Mouse (Mus musculus) heart, embryonic 12.5 days (tissue): ENCODE data around the gene Zfp987. TPM values are rescaled to one million over a fixed set of nuclear protein-coding genes. Genes with fewer than 3 reads are reported as not detected.
"Not testable (repeated sequence)": the region's sequence is repeated elsewhere in the genome, so short reads cannot be mapped to it uniquely, and the experiment has no call there.

Source experiments
- ATAC-seq: fragments of 200-750 bp; cut with Nextera tagmentation; 2 replicates; pipeline ENCODE4 v1.8.0; 2017; ENCODE audit warnings: moderate TSS enrichment, moderate library complexity; ENCODE audit not compliant: insufficient number of reproducible peaks, low FRiP score
- H3K27ac ChIP-seq: fragments of 300-500 bp; sonication (generic); 2 replicates; pipeline ENCODE4 v1.5.1; 2016; ENCODE audit warnings: mild to moderate bottlenecking, moderate library complexity; ENCODE audit not compliant: poor library complexity, severe bottlenecking
- H3K27me3 ChIP-seq: fragments of 300-500 bp; sonication (generic); replicated peaks from 2 replicates; pipeline ENCODE4 v1.6.1; 2016; ENCODE audit warnings: mild to moderate bottlenecking, moderate library complexity
- H3K36me3 ChIP-seq: fragments of 300-500 bp; sonication (generic); 2 replicates; pipeline ENCODE4 v1.6.1; 2016; ENCODE audit warnings: mild to moderate bottlenecking, moderate library complexity
- H3K4me1 ChIP-seq: fragments of 300-500 bp; sonication (generic); replicated peaks from 2 replicates; pipeline ENCODE4 v1.6.1; 2016; ENCODE audit warnings: mild to moderate bottlenecking
- H3K4me2 ChIP-seq: fragments of 300-500 bp; sonication (generic); 2 replicates; pipeline ENCODE4 v1.6.1; 2016; ENCODE audit warnings: mild to moderate bottlenecking, moderate library complexity
- H3K4me3 ChIP-seq: fragments of 300-500 bp; sonication (generic); 2 replicates; pipeline ENCODE4 v1.5.1; 2016; ENCODE audit warnings: mild to moderate bottlenecking
- H3K9ac ChIP-seq: fragments of 300-500 bp; sonication (generic); 2 replicates; pipeline ENCODE4 v1.6.1; 2016; ENCODE audit warnings: mild to moderate bottlenecking, moderate library complexity
- H3K9me3 ChIP-seq: fragments of 300-500 bp; sonication (generic); replicated peaks from 2 replicates; pipeline ENCODE4 v1.6.1; 2016; ENCODE audit warnings: mild to moderate bottlenecking, moderate library complexity
- WGBS: fragments of 180-500 bp; shearing (Covaris S2); methylation state at CpG from one replicate; pipeline ENCODE4 v1.1.7; 2016; 5-methylcytosine and 5-hydroxymethylcytosine counted together
- polyA plus RNA-seq: library from polyadenylated mRNA; unstranded; fragments of >200 nt; fragmentation: Nextera tagmentation; extraction: Ambion mirVana; gene quantifications from 2 replicates; pipeline ENCODE4 v1.2.1, GENCODE M21; 2016

Gene Zfp987
- polyA plus RNA-seq, result not detected in 2 replicates

- not testable (repeated sequence) for ATAC-seq, H3K9ac ChIP-seq, H3K27ac ChIP-seq, H3K36me3 ChIP-seq, H3K9me3 ChIP-seq, H3K4me2 ChIP-seq, H3K4me3 ChIP-seq, H3K4me1 ChIP-seq, H3K27me3 ChIP-seq
- WGBS, result 74% methylated on average over 3 of the region's 3 CpGs
Observed at GRCm38 (mm10) chr4:146096998-146097397, at the start of gene Zfp987. Gene Zfp987 (plus strand): TSS chr4:146097298.

GRCm38 (mm10) chr4:146052536-146052935, 44.6 kb upstream of the Zfp987 start:
- WGBS, result 73% methylated on average over 1 of the region's 1 CpGs
- peaks cover 16% of the 10 kb centered on the region for H3K9me3 ChIP-seq
- not testable (repeated sequence) for ATAC-seq

GRCm38 (mm10) chr4:146053445-146053844, 43.7 kb upstream of the Zfp987 start:
- H3K4me1 ChIP-seq, H3K27me3 ChIP-seq, ATAC-seq, H3K36me3 ChIP-seq, H3K4me3 ChIP-seq, H3K9ac ChIP-seq, H3K4me2 ChIP-seq, H3K27ac ChIP-seq: not testable (repeated sequence)
- WGBS, result 77% methylated on average over 2 of the region's 2 CpGs
- H3K9me3 ChIP-seq, result peaks cover 16% of the 10 kb centered on the region

More at GRCm38 (mm10) chr4:146052536-146052935, 44.6 kb upstream of the Zfp987 start:
- not testable (repeated sequence) for H3K36me3 ChIP-seq, H3K4me1 ChIP-seq, H3K4me2 ChIP-seq, H3K9ac ChIP-seq, H3K27ac ChIP-seq, H3K4me3 ChIP-seq, H3K27me3 ChIP-seq

DNA sequence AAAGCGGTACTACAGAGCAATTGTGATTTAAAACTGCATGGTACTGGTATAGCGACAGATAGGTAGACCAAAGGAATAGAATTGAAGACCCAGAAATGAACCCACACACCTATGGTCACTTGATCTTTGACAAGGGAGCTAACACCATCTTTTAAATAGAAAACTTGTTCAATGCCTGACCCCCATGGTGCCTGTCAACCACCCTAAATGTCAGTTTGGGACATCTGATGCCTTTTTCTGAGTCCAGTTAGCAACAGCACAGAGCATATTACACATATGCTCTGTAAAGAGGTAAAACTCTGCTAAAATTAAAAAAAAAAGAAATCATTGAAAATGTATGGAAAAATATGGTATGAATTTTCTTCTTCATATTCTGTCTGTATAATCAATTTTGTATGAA, 41.8 kb upstream of the Zfp987 start:
- peaks cover 31% of the 10 kb centered on the region for H3K9me3 ChIP-seq
- H3K27me3 ChIP-seq, result no peaks in the 10 kb centered on the region
- ATAC-seq, result no peak
- H3K4me2 ChIP-seq, result no peak overlapping the region
- no peak overlapping the region for H3K4me3 ChIP-seq
- 51% methylated on average over 2 of the region's 2 CpGs for WGBS
- H3K9ac ChIP-seq, result no peak overlapping the region
- H3K4me1 ChIP-seq, result no peaks in the 10 kb centered on the region
- H3K36me3 ChIP-seq, result no peaks in the 10 kb centered on the region
- no peak overlapping the region for H3K27ac ChIP-seq

DNA sequence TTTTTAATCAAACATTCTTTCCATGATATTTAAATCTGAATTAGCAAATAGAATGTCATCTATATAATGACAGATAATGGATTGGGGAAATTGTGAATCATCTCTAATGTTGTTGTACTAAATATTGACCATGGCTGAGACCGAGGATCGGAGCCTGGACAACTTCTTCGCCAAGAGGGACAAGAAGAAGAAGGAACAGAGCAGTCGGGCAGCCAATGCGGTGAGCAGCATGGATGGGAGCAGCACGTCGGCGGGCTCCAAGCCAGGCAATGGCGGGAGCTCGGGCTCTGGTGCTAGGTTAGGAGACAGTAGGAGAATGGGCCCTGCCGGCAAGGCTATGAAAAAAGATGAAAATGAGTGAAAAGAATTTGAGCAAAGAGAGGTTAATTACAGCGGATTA, 38.5 kb upstream of the Zfp987 start:
- not testable (repeated sequence) for H3K9ac ChIP-seq, H3K4me3 ChIP-seq, H3K27me3 ChIP-seq, ATAC-seq, H3K4me2 ChIP-seq, H3K27ac ChIP-seq, H3K36me3 ChIP-seq, H3K4me1 ChIP-seq
- peaks cover 50% of the 10 kb centered on the region for H3K9me3 ChIP-seq
- 80% methylated on average over 12 of the region's 12 CpGs for WGBS

- not testable (repeated sequence) for H3K4me1 ChIP-seq, H3K27ac ChIP-seq, H3K4me2 ChIP-seq, H3K36me3 ChIP-seq, H3K27me3 ChIP-seq, H3K9ac ChIP-seq, H3K4me3 ChIP-seq, ATAC-seq
- H3K9me3 ChIP-seq, result peaks cover 52% of the 10 kb centered on the region
- WGBS, result 83% methylated on average over 4 of the region's 4 CpGs
Observed at GRCm38 (mm10) chr4:146059078-146059477, 38.0 kb upstream of the Zfp987 start.

- not testable (repeated sequence) for H3K9ac ChIP-seq, H3K36me3 ChIP-seq, H3K4me3 ChIP-seq, ATAC-seq, H3K27ac ChIP-seq, H3K27me3 ChIP-seq, H3K4me2 ChIP-seq, H3K4me1 ChIP-seq
- 86% methylated on average over 25 of the region's 26 CpGs for WGBS
- peaks cover 55% of the 10 kb centered on the region for H3K9me3 ChIP-seq
Observed at GRCm38 (mm10) chr4:146059974-146060693, 37.0 kb upstream of the Zfp987 start.

- H3K27me3 ChIP-seq, H3K4me2 ChIP-seq, H3K27ac ChIP-seq, H3K9ac ChIP-seq, H3K36me3 ChIP-seq, H3K4me3 ChIP-seq, H3K4me1 ChIP-seq, ATAC-seq: not testable (repeated sequence)
- WGBS, result 85% methylated on average over 11 of the region's 11 CpGs
- H3K9me3 ChIP-seq, result peaks cover 52% of the 10 kb centered on the region
Observed at GRCm38 (mm10) chr4:146061082-146061481, 36.0 kb upstream of the Zfp987 start.

- H3K4me3 ChIP-seq, H3K4me2 ChIP-seq, H3K9ac ChIP-seq, H3K27ac ChIP-seq, H3K27me3 ChIP-seq, H3K4me1 ChIP-seq, ATAC-seq, H3K36me3 ChIP-seq: not testable (repeated sequence)
- WGBS, result 88% methylated on average over 12 of the region's 12 CpGs
- peaks cover 55% of the 10 kb centered on the region for H3K9me3 ChIP-seq
Observed at GRCm38 (mm10) chr4:146062021-146062420, 35.1 kb upstream of the Zfp987 start.

DNA sequence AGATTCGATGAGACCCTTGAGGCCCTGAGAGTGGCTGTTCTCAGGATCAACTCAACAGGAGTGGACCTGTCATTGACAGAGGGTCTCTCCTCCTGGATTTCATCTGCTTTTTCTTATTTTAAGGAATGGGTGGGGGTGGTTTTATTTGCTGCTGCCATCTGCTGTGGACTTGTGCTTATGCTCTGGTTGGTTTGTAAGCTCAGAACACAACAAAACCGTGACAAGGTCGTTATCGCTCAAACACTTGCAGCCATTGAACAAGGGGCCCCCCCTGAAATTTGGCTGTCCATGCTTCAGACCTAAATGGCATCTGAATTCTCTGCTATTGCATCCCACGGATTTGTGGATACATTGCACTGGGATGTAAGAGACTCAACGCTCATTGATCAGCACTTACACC, 34.1 kb upstream of the Zfp987 start:
- not testable (repeated sequence) for H3K4me2 ChIP-seq, H3K4me1 ChIP-seq, H3K36me3 ChIP-seq, H3K27me3 ChIP-seq, H3K4me3 ChIP-seq, H3K27ac ChIP-seq, H3K9ac ChIP-seq, ATAC-seq
- WGBS, result 69% methylated on average over 6 of the region's 6 CpGs
- peaks cover 65% of the 10 kb centered on the region for H3K9me3 ChIP-seq

- not testable (repeated sequence) for H3K36me3 ChIP-seq, ATAC-seq, H3K4me3 ChIP-seq, H3K9ac ChIP-seq, H3K27ac ChIP-seq, H3K4me1 ChIP-seq, H3K4me2 ChIP-seq, H3K27me3 ChIP-seq
- peaks cover 64% of the 10 kb centered on the region for H3K9me3 ChIP-seq
- WGBS, result 86% methylated on average over 15 of the region's 15 CpGs
Observed at GRCm38 (mm10) chr4:146063621-146064020, 33.5 kb upstream of the Zfp987 start.

DNA sequence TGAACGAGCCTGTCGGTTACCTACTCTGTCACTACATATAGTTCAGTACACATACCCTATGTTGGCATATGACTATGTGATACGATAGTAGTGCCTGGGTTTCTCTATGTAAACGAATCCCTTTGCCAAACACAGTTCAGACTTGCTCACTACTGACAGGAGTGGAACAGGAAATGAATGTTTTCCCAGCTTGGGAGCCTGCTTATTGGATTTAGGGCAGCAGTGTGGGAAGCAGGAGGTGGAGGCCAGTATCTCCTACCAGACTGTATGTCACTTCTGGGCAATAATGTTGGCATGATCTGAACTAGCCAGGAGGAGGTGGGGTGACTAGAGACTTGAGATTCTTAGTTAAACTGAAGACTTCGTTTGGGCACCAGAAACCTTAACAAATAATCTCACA, 32.3 kb upstream of the Zfp987 start:
- H3K27me3 ChIP-seq, H3K4me1 ChIP-seq, H3K27ac ChIP-seq, H3K36me3 ChIP-seq, H3K4me2 ChIP-seq, H3K4me3 ChIP-seq, H3K9ac ChIP-seq, ATAC-seq: not testable (repeated sequence)
- H3K9me3 ChIP-seq, result peaks cover 54% of the 10 kb centered on the region
- WGBS, result 70% methylated on average over 5 of the region's 5 CpGs
